Mouse (Mus musculus) kidney, embryonic 14.5 days (tissue): ENCODE data around the gene Atg4a-ps. TPM values are rescaled to one million over a fixed set of nuclear protein-coding genes. Genes with fewer than 3 reads are reported as not detected.

Experiments used
- ATAC-seq: fragments of 200-750 bp; cut with Nextera tagmentation; 2 replicates; pipeline ENCODE4 v1.8.0; 2017; ENCODE audit warnings: moderate number of reproducible peaks, mild to moderate bottlenecking, moderate TSS enrichment, moderate library complexity; ENCODE audit not compliant: low FRiP score, low TSS enrichment
- H3K27ac ChIP-seq: fragments of 300-500 bp; sonication (generic); 2 replicates; pipeline ENCODE4 v1.5.1; 2014; ENCODE audit warnings: low read depth, mild to moderate bottlenecking, low read length, moderate library complexity, mixed read lengths
- H3K27me3 ChIP-seq: fragments of 300-500 bp; sonication (generic); 2 replicates; pipeline ENCODE4 v1.6.1; 2014; ENCODE audit warnings: mild to moderate bottlenecking, low read length; ENCODE audit not compliant: control insufficient read depth, insufficient read depth
- H3K36me3 ChIP-seq: fragments of 300-500 bp; sonication (generic); 2 replicates; pipeline ENCODE4 v1.6.1; 2014; ENCODE audit warnings: low read length, mixed read lengths; ENCODE audit not compliant: control insufficient read depth, insufficient read depth
- H3K4me1 ChIP-seq: fragments of 300-500 bp; sonication (generic); 2 replicates; pipeline ENCODE4 v1.6.1; 2014; ENCODE audit warnings: low read length, mixed read lengths; ENCODE audit not compliant: control insufficient read depth, insufficient read depth
- H3K4me2 ChIP-seq: fragments of 300-500 bp; sonication (generic); replicated peaks from 2 replicates; pipeline ENCODE4 v1.6.1; 2014; ENCODE audit warnings: low read depth, mild to moderate bottlenecking, low read length
- H3K4me3 ChIP-seq: fragments of 300-500 bp; sonication (generic); 2 replicates; pipeline ENCODE4 v1.5.1; 2014; ENCODE audit warnings: mild to moderate bottlenecking, low read length
- H3K9ac ChIP-seq: fragments of 300-500 bp; sonication (generic); 2 replicates; pipeline ENCODE4 v1.6.1; 2014; ENCODE audit warnings: low read depth, mild to moderate bottlenecking, low read length, moderate library complexity
- H3K9me3 ChIP-seq: fragments of 300-500 bp; sonication (generic); 2 replicates; pipeline ENCODE4 v1.6.1; 2016; ENCODE audit warnings: low read length; ENCODE audit not compliant: control insufficient read depth
- WGBS: fragments of 180-500 bp; shearing (Covaris S2); extraction: QIAGEN DNeasy Blood & Tissue Kit; methylation state at CpG from one replicate; pipeline ENCODE4 v1.1.7; 2014; 5-methylcytosine and 5-hydroxymethylcytosine counted together
- microRNA-seq: library from miRNA; unstranded; fragments of <30 nt; microRNA quantifications from one replicate; pipeline ENCODE4, GENCODE M21; 2016
- polyA plus RNA-seq: library from polyadenylated mRNA; unstranded; fragments of >200 nt; fragmentation: Nextera tagmentation; extraction: Ambion mirVana; gene quantifications from 2 replicates; pipeline ENCODE4 v1.2.1, GENCODE M21; 2014

Gene Atg4a-ps
- polyA plus RNA-seq, 1 experiment from 2014 or later: 0.19 TPM

GRCm38 (mm10) chr3:103601561-103601960 is 44.3 kb downstream of the Atg4a-ps start:
- H3K4me3 ChIP-seq: no peak overlapping the region
- H3K27me3 ChIP-seq: no peaks in the 10 kb centered on the region
- no peak overlapping the region for H3K27ac ChIP-seq
- H3K9me3 ChIP-seq: no peaks in the 10 kb centered on the region
- no peak for ATAC-seq
- H3K4me1 ChIP-seq: peaks cover 4% of the 10 kb centered on the region; the same call in 1 of the 2 replicates
- 86% methylated on average over 1 of the region's 1 CpGs for WGBS
- H3K9ac ChIP-seq: no peak overlapping the region
- no peaks in the 10 kb centered on the region for H3K36me3 ChIP-seq
- no peak overlapping the region for H3K4me2 ChIP-seq

GRCm38 (mm10) chr3:103601011-103601410 is 44.9 kb downstream of the Atg4a-ps start:
- H3K4me2 ChIP-seq: no peak overlapping the region
- 40% methylated on average over 7 of the region's 7 CpGs for WGBS
- no peak for ATAC-seq

GRCm38 (mm10) chr3:103597586-103597985 is 48.3 kb downstream of the Atg4a-ps start:
- Histone ChIP-seq H3K27ac (no peak overlapping the region), H3K36me3 (no peaks in the 10 kb centered on the region), H3K9ac (no peak overlapping the region), H3K4me2 (no peak overlapping the region), H3K27me3 (no peaks in the 10 kb centered on the region), H3K9me3 (no peaks in the 10 kb centered on the region), H3K4me1 (peaks cover 4% of the 10 kb centered on the region; the same call in 1 of the 2 replicates), H3K4me3 (no peak overlapping the region)
- 64% methylated on average over 4 of the region's 4 CpGs for WGBS
- ATAC-seq: no peak

More at GRCm38 (mm10) chr3:103601011-103601410, 44.9 kb downstream of the Atg4a-ps start:
- Histone ChIP-seq H3K4me3 (no peak overlapping the region), H3K9ac (no peak overlapping the region), H3K27ac (no peak overlapping the region), H3K27me3 (no peaks in the 10 kb centered on the region), H3K4me1 (peaks cover 4% of the 10 kb centered on the region; the same call in 1 of the 2 replicates), H3K9me3 (no peaks in the 10 kb centered on the region), H3K36me3 (no peaks in the 10 kb centered on the region)

DNA sequence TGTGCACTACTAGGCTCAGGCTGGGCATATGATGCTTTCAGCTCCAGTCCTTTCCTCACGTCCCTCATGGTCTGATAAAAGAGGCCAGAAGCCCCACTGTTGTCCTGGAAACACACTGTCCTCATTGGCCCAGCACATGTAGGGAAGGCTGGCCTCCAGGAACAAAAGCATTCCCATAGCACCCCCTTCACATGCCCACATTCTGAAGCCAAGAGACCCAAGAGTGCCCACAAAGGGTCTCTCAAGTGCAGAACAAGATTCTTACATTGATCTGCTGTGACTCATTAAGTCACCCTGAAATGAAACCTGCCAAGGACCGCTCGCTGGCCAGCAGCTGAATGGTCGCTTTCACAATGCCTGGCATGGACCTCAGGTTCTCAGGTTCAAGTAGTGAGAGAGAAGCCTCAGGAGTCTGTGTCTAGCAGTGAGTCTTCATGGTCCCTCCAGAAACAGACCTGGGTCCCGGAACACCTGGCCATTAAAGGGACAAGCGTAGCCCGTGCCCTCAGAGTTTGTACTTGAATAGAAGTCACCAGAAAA is 50.5 kb downstream of the Atg4a-ps start:
- WGBS: 85% methylated on average over 7 of the region's 7 CpGs
- Histone ChIP-seq H3K36me3 (no peaks in the 10 kb centered on the region), H3K4me3 (no peak overlapping the region), H3K4me2 (no peak overlapping the region), H3K27me3 (no peaks in the 10 kb centered on the region), H3K9me3 (no peaks in the 10 kb centered on the region), H3K9ac (no peak overlapping the region), H3K27ac (no peak overlapping the region), H3K4me1 (no peaks in the 10 kb centered on the region)
- no peak for ATAC-seq

Small RNA genes lying within 50 kb of the gene (microRNA-seq; reads per million reads assigned to microRNA genes)
- not detected for gene Gm25325

Other genes starting within 250 kb of the Atg4a-ps start
- gene Syt6, start 70.8 kb downstream of the Atg4a-ps start, polyA plus RNA-seq: 0.36 and 0.79 TPM in 2 replicates
- gene Olfml3, start 91.9 kb upstream of the Atg4a-ps start, polyA plus RNA-seq: 56.6 and 58.4 TPM in 2 replicates
- gene Gm10964, start 93.3 kb upstream of the Atg4a-ps start, polyA plus RNA-seq: not detected in 2 replicates
- gene Hipk1, start 145.5 kb upstream of the Atg4a-ps start, polyA plus RNA-seq: 16.1 and 19.0 TPM in 2 replicates
- 36.7 and 41.4 TPM in 2 replicates for gene Dclre1b, start 163.4 kb upstream of the Atg4a-ps start, polyA plus RNA-seq
- 12.1 and 22.2 TPM in 2 replicates for gene Ap4b1, start 163.5 kb upstream of the Atg4a-ps start, polyA plus RNA-seq
- gene Gm43064, start 163.5 kb upstream of the Atg4a-ps start, polyA plus RNA-seq: 0.12 TPM in 1 of 2 replicates, not detected in the other
- gene Bcl2l15, start 186.5 kb upstream of the Atg4a-ps start, polyA plus RNA-seq: not detected in 2 replicates
- 0.26 and 0.92 TPM in 2 replicates for gene Ptpn22, start 213.7 kb upstream of the Atg4a-ps start, polyA plus RNA-seq